Mouse (Mus musculus) hindbrain, embryonic 16.5 days (tissue): ENCODE data around the gene Gm20604. TPM values are rescaled to one million over a fixed set of nuclear protein-coding genes. Genes with fewer than 3 reads are reported as not detected.

ENCODE experiments used
- ATAC-seq: fragments of 200-750 bp; cut with Nextera tagmentation; 2 replicates; pipeline ENCODE4 v1.8.0; 2017; ENCODE audit warnings: moderate TSS enrichment, moderate library complexity
- H3K27ac ChIP-seq: fragments of 300-500 bp; sonication (generic); 2 replicates; pipeline ENCODE4 v1.5.1; 2014; ENCODE audit warnings: low read depth, mild to moderate bottlenecking, control low read depth, low read length, moderate library complexity
- H3K27me3 ChIP-seq: fragments of 300-500 bp; sonication (generic); replicated peaks from 2 replicates; pipeline ENCODE4 v1.6.1; 2014; ENCODE audit warnings: low read length; ENCODE audit not compliant: control insufficient read depth, insufficient read depth
- H3K36me3 ChIP-seq: fragments of 300-500 bp; sonication (generic); 2 replicates; pipeline ENCODE4 v1.6.1; 2014; ENCODE audit warnings: mild to moderate bottlenecking, low read length, moderate library complexity, mixed read lengths; ENCODE audit not compliant: control insufficient read depth, insufficient read depth
- H3K4me1 ChIP-seq: fragments of 300-500 bp; sonication (generic); 2 replicates; pipeline ENCODE4 v1.6.1; 2014; ENCODE audit warnings: low read depth, low read length; ENCODE audit not compliant: control insufficient read depth, insufficient read depth
- H3K4me2 ChIP-seq: fragments of 300-500 bp; sonication (generic); 2 replicates; pipeline ENCODE4 v1.6.1; 2014; ENCODE audit warnings: mild to moderate bottlenecking, low read length, control low read depth, moderate library complexity
- H3K4me3 ChIP-seq: fragments of 300-500 bp; sonication (generic); 2 replicates; pipeline ENCODE4 v1.5.1; 2014; ENCODE audit warnings: mild to moderate bottlenecking, low read length, control low read depth, moderate library complexity
- H3K9ac ChIP-seq: fragments of 300-500 bp; sonication (generic); 2 replicates; pipeline ENCODE4 v1.6.1; 2014; ENCODE audit warnings: low read depth, mild to moderate bottlenecking, control low read depth, low read length, moderate library complexity
- H3K9me3 ChIP-seq: fragments of 300-500 bp; sonication (generic); 2 replicates; pipeline ENCODE4 v1.6.1; 2014; ENCODE audit warnings: mild to moderate bottlenecking, low read length, moderate library complexity; ENCODE audit not compliant: control insufficient read depth
- WGBS: fragments of 180-500 bp; shearing (Covaris S2); extraction: QIAGEN DNeasy Blood & Tissue Kit; methylation state at CpG from one replicate; pipeline ENCODE4 v1.1.7; 2014; 5-methylcytosine and 5-hydroxymethylcytosine counted together
- polyA plus RNA-seq: library from polyadenylated mRNA; unstranded; fragments of >200 nt; fragmentation: Nextera tagmentation; extraction: Ambion mirVana; gene quantifications from 2 replicates; pipeline ENCODE4 v1.2.1, GENCODE M21; 2015

Gene Gm20604
- polyA plus RNA-seq, 1 experiment from 2014 or later: 48.8 TPM

GRCm38 (mm10) chr12:102699156-102699555 lies 59.3 kb downstream of the Gm20604 start:
- no peak for ATAC-seq
- H3K4me1 ChIP-seq: peaks cover 48% of the 10 kb centered on the region
- H3K27me3 ChIP-seq: no peaks in the 10 kb centered on the region
- no peak overlapping the region for H3K4me3 ChIP-seq
- H3K27ac ChIP-seq: no peak overlapping the region
- no peaks in the 10 kb centered on the region for H3K9me3 ChIP-seq
- H3K9ac ChIP-seq: no peak overlapping the region
- no peak overlapping the region for H3K4me2 ChIP-seq
- WGBS: 24% methylated on average over 1 of the region's 1 CpGs
- H3K36me3 ChIP-seq: no peaks in the 10 kb centered on the region

- Histone ChIP-seq H3K27ac (no peak overlapping the region), H3K27me3 (no peaks in the 10 kb centered on the region), H3K4me3 (no peak overlapping the region), H3K9ac (peak overlapping the region; percentile 23; the same call in 1 of the 2 replicates), H3K4me1 (peaks cover 42% of the 10 kb centered on the region), H3K36me3 (no peaks in the 10 kb centered on the region), H3K4me2 (no peak overlapping the region), H3K9me3 (no peaks in the 10 kb centered on the region)
- WGBS: 18% methylated on average over 1 of the region's 1 CpGs
- no peak for ATAC-seq
Measured at GRCm38 (mm10) chr12:102698089-102698684, 60.3 kb downstream of the Gm20604 start.

GRCm38 (mm10) chr12:102697381-102697780 lies 61.1 kb downstream of the Gm20604 start:
- Histone ChIP-seq H3K4me3 (no peak overlapping the region), H3K4me2 (no peak overlapping the region), H3K9me3 (no peaks in the 10 kb centered on the region), H3K36me3 (no peaks in the 10 kb centered on the region), H3K9ac (peak overlapping the region; percentile 9; the same call in 1 of the 2 replicates), H3K27me3 (no peaks in the 10 kb centered on the region), H3K4me1 (peaks cover 35% of the 10 kb centered on the region), H3K27ac (no peak overlapping the region)
- WGBS: 81% methylated on average over 7 of the region's 7 CpGs
- no peak for ATAC-seq

- Histone ChIP-seq H3K27ac (no peak overlapping the region), H3K4me3 (no peak overlapping the region), H3K4me1 (peaks cover 29% of the 10 kb centered on the region), H3K9ac (no peak overlapping the region), H3K4me2 (no peak overlapping the region), H3K27me3 (no peaks in the 10 kb centered on the region), H3K36me3 (no peaks in the 10 kb centered on the region), H3K9me3 (no peaks in the 10 kb centered on the region)
- ATAC-seq: no peak
- WGBS: 81% methylated on average over 14 of the region's 14 CpGs
Measured at GRCm38 (mm10) chr12:102696635-102697354, 61.7 kb downstream of the Gm20604 start.

- Histone ChIP-seq H3K4me1 (peaks cover 29% of the 10 kb centered on the region), H3K27ac (no peak overlapping the region), H3K4me3 (no peak overlapping the region), H3K36me3 (no peaks in the 10 kb centered on the region), H3K27me3 (no peaks in the 10 kb centered on the region), H3K9ac (no peak overlapping the region), H3K9me3 (no peaks in the 10 kb centered on the region), H3K4me2 (no peak overlapping the region)
- no peak for ATAC-seq
- WGBS: 54% methylated on average over 18 of the region's 18 CpGs
Measured at GRCm38 (mm10) chr12:102695369-102696239, 62.9 kb downstream of the Gm20604 start.

- peaks cover 12% of the 10 kb centered on the region for H3K4me1 ChIP-seq
- H3K27ac ChIP-seq: no peak overlapping the region
- H3K9ac ChIP-seq: no peak overlapping the region
- H3K27me3 ChIP-seq: no peaks in the 10 kb centered on the region
- ATAC-seq: no peak
- 72% methylated on average over 6 of the region's 7 CpGs for WGBS
- no peaks in the 10 kb centered on the region for H3K36me3 ChIP-seq
- no peak overlapping the region for H3K4me2 ChIP-seq
- H3K4me3 ChIP-seq: no peak overlapping the region
- H3K9me3 ChIP-seq: no peaks in the 10 kb centered on the region
Measured at GRCm38 (mm10) chr12:102691761-102692160, 66.7 kb downstream of the Gm20604 start.

Other genes starting within 250 kb of the Gm20604 start
- gene Chga, start 203.7 kb downstream of the Gm20604 start, polyA plus RNA-seq: 198 and 224 TPM in 2 replicates
- gene Itpk1, start 53.7 kb downstream of the Gm20604 start, polyA plus RNA-seq: 41.2 and 42.5 TPM in 2 replicates
- gene Moap1, start 15.0 kb downstream of the Gm20604 start, polyA plus RNA-seq: 72.4 and 81.3 TPM in 2 replicates
- 9.9 and 11.8 TPM in 2 replicates for gene Tmem251, start 14.9 kb downstream of the Gm20604 start, polyA plus RNA-seq
- not detected in 2 replicates for gene Gm28051, start 907 bp downstream of the Gm20604 start, polyA plus RNA-seq
- 38.7 and 45.2 TPM in 2 replicates for gene Gon7, start 869 bp downstream of the Gm20604 start, polyA plus RNA-seq
- 34.7 and 38.9 TPM in 2 replicates for gene Ubr7, start 705 bp downstream of the Gm20604 start, polyA plus RNA-seq
- gene Btbd7, start 119.8 kb upstream of the Gm20604 start, polyA plus RNA-seq: 9.8 and 10.3 TPM in 2 replicates
- gene Cox8c, start 140.6 kb upstream of the Gm20604 start, polyA plus RNA-seq: not detected in 2 replicates
- gene Unc79, start 190.2 kb upstream of the Gm20604 start, polyA plus RNA-seq: 5.9 and 6.2 TPM in 2 replicates